Mouse (Mus musculus): ENCODE data around the gene Rabl6. TPM values are rescaled to one million over a fixed set of nuclear protein-coding genes. Genes with fewer than 3 reads are reported as not detected.
A peak's percentile ranks its signal among the peaks of the same experiment; 100 is the strongest.

The Rabl6 gene
- polyA plus RNA-seq, 1 experiment from 2014 or later, result 61.6 TPM

GRCm38 (mm10) chr2:25573068-25573467 lies 35.3 kb downstream of the Rabl6 start:
- no peaks in the 10 kb centered on the region for H3K9me3 ChIP-seq (ENCODE audit: control insufficient read depth, low read length)
- peaks cover 27% of the 10 kb centered on the region for H3K36me3 ChIP-seq (replicated peaks; ENCODE audit: control insufficient read depth, insufficient read depth)
- H3K27me3 ChIP-seq (ENCODE audit: control insufficient read depth, insufficient read depth, low read length), result peaks cover 27% of the 10 kb centered on the region
- H3K4me2 ChIP-seq (replicated peaks), result 0 out of 2 replicates have a peak overlapping the region, but pooled peaks have one; percentile 90
- no peak overlapping the region for H3K27ac ChIP-seq
- 0 out of 2 replicates have a peak overlapping the region, but pooled peaks have one; percentile 55 for H3K9ac ChIP-seq
- DNase-seq (ENCODE audit: low spot score) (no peak), ATAC-seq (ENCODE audit: low FRiP score) (no peak)
- 0 out of 2 replicates have a peak overlapping the region, but pooled peaks have one; percentile 51 for H3K4me3 ChIP-seq (replicated peaks; ENCODE audit: low read length)
- 100% methylated on average over 2 of the region's 2 CpGs for WGBS
- H3K4me1 ChIP-seq (replicated peaks; ENCODE audit: control insufficient read depth, insufficient read depth, low read length), result peaks cover 21% of the 10 kb centered on the region

GRCm38 (mm10) chr2:25571221-25571620 lies 37.1 kb downstream of the Rabl6 start:
- H3K4me1 ChIP-seq (replicated peaks; ENCODE audit: control insufficient read depth, insufficient read depth, low read length), result peaks cover 21% of the 10 kb centered on the region
- H3K4me3 ChIP-seq (replicated peaks; ENCODE audit: low read length), result no peak overlapping the region
- H3K27me3 ChIP-seq (ENCODE audit: control insufficient read depth, insufficient read depth, low read length), result peaks cover 9% of the 10 kb centered on the region
- DNase-seq (ENCODE audit: low spot score) (no peak), ATAC-seq (ENCODE audit: low FRiP score) (no peak)
- no peak overlapping the region for H3K9ac ChIP-seq
- no peaks in the 10 kb centered on the region for H3K9me3 ChIP-seq (ENCODE audit: control insufficient read depth, low read length)
- no peak overlapping the region for H3K27ac ChIP-seq
- H3K4me2 ChIP-seq (replicated peaks), result no peak overlapping the region
- 94% methylated on average over 4 of the region's 4 CpGs for whole genome bisulfite sequencing
- peaks cover 25% of the 10 kb centered on the region for H3K36me3 ChIP-seq (replicated peaks; ENCODE audit: control insufficient read depth, insufficient read depth)

GRCm38 (mm10) chr2:25569323-25569722 lies 39.0 kb downstream of the Rabl6 start:
- Histone ChIP-seq H3K4me2 (replicated peaks) (no peak overlapping the region), H3K36me3 (replicated peaks; ENCODE audit: control insufficient read depth, insufficient read depth) (peaks cover 43% of the 10 kb centered on the region), H3K4me1 (replicated peaks; ENCODE audit: control insufficient read depth, insufficient read depth, low read length) (peaks cover 13% of the 10 kb centered on the region), H3K27me3 (ENCODE audit: control insufficient read depth, insufficient read depth, low read length) (no peaks in the 10 kb centered on the region), H3K4me3 (replicated peaks; ENCODE audit: low read length) (no peak overlapping the region), H3K27ac (no peak overlapping the region), H3K9me3 (ENCODE audit: control insufficient read depth, low read length) (no peaks in the 10 kb centered on the region), H3K9ac (no peak overlapping the region)
- 90% methylated on average over 3 of the region's 3 CpGs for WGBS
- ATAC-seq (ENCODE audit: low FRiP score), result no peak
- no peak for DNase-seq (ENCODE audit: low spot score)

DNA sequence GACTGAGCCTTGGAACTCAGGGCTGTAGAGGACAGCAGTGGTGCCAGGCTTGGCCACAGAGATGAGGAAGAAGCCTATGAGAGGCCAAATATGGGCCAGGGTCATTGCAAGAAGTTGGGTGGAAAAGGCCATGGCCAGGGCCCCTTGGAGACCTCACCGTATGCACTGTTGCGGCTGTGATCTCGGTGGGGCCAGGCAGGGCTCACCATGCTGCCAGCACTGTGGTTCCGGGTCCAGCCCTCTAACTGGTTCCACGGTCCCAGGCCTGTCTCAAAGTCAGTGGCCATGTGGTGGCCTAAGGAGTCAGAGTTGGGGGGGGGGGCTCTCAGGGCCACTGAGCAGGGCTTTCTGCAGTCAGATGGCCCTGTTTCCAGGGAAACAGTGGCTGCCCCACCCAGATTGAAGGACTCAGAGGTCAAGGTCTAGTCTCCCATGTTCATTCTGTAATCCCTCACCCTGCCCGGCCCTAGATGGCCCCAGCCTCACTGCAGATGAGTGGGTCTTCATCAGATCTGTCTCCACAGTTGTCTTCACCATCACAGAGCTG lies 39.8 kb downstream of the Rabl6 start:
- Histone ChIP-seq H3K4me3 (replicated peaks; ENCODE audit: low read length) (no peak overlapping the region), H3K4me2 (replicated peaks) (no peak overlapping the region), H3K9ac (no peak overlapping the region), H3K36me3 (replicated peaks; ENCODE audit: control insufficient read depth, insufficient read depth) (peaks cover 51% of the 10 kb centered on the region), H3K9me3 (ENCODE audit: control insufficient read depth, low read length) (no peaks in the 10 kb centered on the region), H3K27me3 (ENCODE audit: control insufficient read depth, insufficient read depth, low read length) (no peaks in the 10 kb centered on the region), H3K27ac (no peak overlapping the region), H3K4me1 (replicated peaks; ENCODE audit: control insufficient read depth, insufficient read depth, low read length) (peaks cover 6% of the 10 kb centered on the region)
- DNase-seq (ENCODE audit: low spot score) (no peak), ATAC-seq (ENCODE audit: low FRiP score) (no peak)
- 83% methylated on average over 6 of the region's 6 CpGs for WGBS

GRCm38 (mm10) chr2:25566558-25566957 lies 41.8 kb downstream of the Rabl6 start:
- Histone ChIP-seq H3K36me3 (replicated peaks; ENCODE audit: control insufficient read depth, insufficient read depth) (peaks cover 71% of the 10 kb centered on the region), H3K27ac (no peak overlapping the region), H3K4me1 (replicated peaks; ENCODE audit: control insufficient read depth, insufficient read depth, low read length) (no peaks in the 10 kb centered on the region), H3K9ac (no peak overlapping the region), H3K4me3 (replicated peaks; ENCODE audit: low read length) (no peak overlapping the region), H3K27me3 (ENCODE audit: control insufficient read depth, insufficient read depth, low read length) (no peaks in the 10 kb centered on the region), H3K4me2 (replicated peaks) (no peak overlapping the region), H3K9me3 (ENCODE audit: control insufficient read depth, low read length) (no peaks in the 10 kb centered on the region)
- WGBS, result 84% methylated on average over 6 of the region's 6 CpGs
- ATAC-seq (ENCODE audit: low FRiP score) (no peak), DNase-seq (ENCODE audit: low spot score) (no peak)

DNA sequence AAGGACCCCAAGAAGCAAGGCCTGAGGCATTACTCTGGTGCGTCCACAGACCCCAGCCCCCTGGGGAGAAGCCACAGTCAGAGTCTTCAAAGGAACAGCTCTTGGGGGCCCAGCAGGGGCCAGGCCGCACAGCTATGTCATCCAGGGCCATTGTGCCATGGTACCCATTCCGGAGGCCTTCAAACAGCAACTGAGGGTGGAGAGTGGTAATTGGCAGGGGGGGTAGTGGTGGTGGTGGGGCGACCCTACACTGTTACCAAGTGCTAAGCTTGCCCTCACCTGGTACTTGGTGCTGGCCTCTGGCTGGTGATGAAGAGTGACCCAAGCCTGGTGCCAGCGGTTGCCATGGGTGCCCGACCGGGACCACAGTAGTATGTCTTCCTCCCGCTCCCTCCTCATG lies 42.6 kb downstream of the Rabl6 start:
- ATAC-seq (ENCODE audit: low FRiP score) (no peak), DNase-seq (ENCODE audit: low spot score) (no peak)
- Histone ChIP-seq H3K9ac (no peak overlapping the region), H3K9me3 (ENCODE audit: control insufficient read depth, low read length) (no peaks in the 10 kb centered on the region), H3K4me2 (replicated peaks) (no peak overlapping the region), H3K27ac (no peak overlapping the region), H3K27me3 (ENCODE audit: control insufficient read depth, insufficient read depth, low read length) (no peaks in the 10 kb centered on the region), H3K36me3 (replicated peaks; ENCODE audit: control insufficient read depth, insufficient read depth) (peaks cover 79% of the 10 kb centered on the region), H3K4me1 (replicated peaks; ENCODE audit: control insufficient read depth, insufficient read depth, low read length) (no peaks in the 10 kb centered on the region), H3K4me3 (replicated peaks; ENCODE audit: low read length) (no peak overlapping the region)
- 80% methylated on average over 8 of the region's 8 CpGs for WGBS

GRCm38 (mm10) chr2:25561946-25562345 lies 46.4 kb downstream of the Rabl6 start:
- H3K4me2 ChIP-seq (replicated peaks), result no peak overlapping the region
- no peak overlapping the region for H3K4me3 ChIP-seq (replicated peaks; ENCODE audit: low read length)
- ATAC-seq (ENCODE audit: low FRiP score) (no peak), DNase-seq (ENCODE audit: low spot score) (no peak)
- peaks cover 15% of the 10 kb centered on the region for H3K4me1 ChIP-seq (replicated peaks; ENCODE audit: control insufficient read depth, insufficient read depth, low read length)
- no peak overlapping the region for H3K27ac ChIP-seq
- H3K27me3 ChIP-seq (ENCODE audit: control insufficient read depth, insufficient read depth, low read length), result no peaks in the 10 kb centered on the region
- no peak overlapping the region for H3K9ac ChIP-seq
- no peaks in the 10 kb centered on the region for H3K9me3 ChIP-seq (ENCODE audit: control insufficient read depth, low read length)
- peaks cover 63% of the 10 kb centered on the region for H3K36me3 ChIP-seq (replicated peaks; ENCODE audit: control insufficient read depth, insufficient read depth)
- WGBS, result 84% methylated on average over 9 of the region's 9 CpGs

GRCm38 (mm10) chr2:25560551-25560950 lies 47.8 kb downstream of the Rabl6 start:
- peaks cover 57% of the 10 kb centered on the region for H3K36me3 ChIP-seq (replicated peaks; ENCODE audit: control insufficient read depth, insufficient read depth)
- H3K9me3 ChIP-seq (ENCODE audit: control insufficient read depth, low read length), result no peaks in the 10 kb centered on the region
- H3K4me3 ChIP-seq (replicated peaks; ENCODE audit: low read length), result no peak overlapping the region
- 96% methylated on average over 8 of the region's 8 CpGs for WGBS
- no peaks in the 10 kb centered on the region for H3K27me3 ChIP-seq (ENCODE audit: control insufficient read depth, insufficient read depth, low read length)
- H3K27ac ChIP-seq, result no peak overlapping the region
- H3K4me1 ChIP-seq (replicated peaks; ENCODE audit: control insufficient read depth, insufficient read depth, low read length), result peaks cover 20% of the 10 kb centered on the region
- ATAC-seq (ENCODE audit: low FRiP score), result no peak
- H3K4me2 ChIP-seq (replicated peaks), result no peak overlapping the region
- DNase-seq (ENCODE audit: low spot score), result no peak
- no peak overlapping the region for H3K9ac ChIP-seq

DNA sequence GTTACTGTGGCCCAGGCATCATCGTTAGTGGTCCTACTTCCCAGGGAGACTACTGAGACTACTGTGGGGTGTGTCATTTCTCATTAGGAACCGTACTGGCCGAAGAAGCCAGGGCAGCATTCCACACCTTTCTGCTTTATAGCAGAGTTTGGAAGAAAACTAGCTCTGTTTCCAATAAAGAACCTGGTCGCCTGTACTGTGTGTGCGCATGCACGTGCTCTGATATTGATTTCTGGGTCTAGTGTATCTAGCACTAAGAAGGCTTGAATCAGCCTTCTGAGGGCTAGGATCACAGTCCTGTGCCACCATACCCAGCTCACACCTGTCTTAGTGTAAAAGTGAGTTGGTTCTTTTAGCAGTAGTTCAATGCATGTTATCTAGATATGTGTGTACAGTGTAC lies 49.5 kb downstream of the Rabl6 start:
- ATAC-seq (ENCODE audit: low FRiP score) (no peak), DNase-seq (ENCODE audit: low spot score) (no peak)
- peaks cover 20% of the 10 kb centered on the region for H3K4me1 ChIP-seq (replicated peaks; ENCODE audit: control insufficient read depth, insufficient read depth, low read length)
- H3K36me3 ChIP-seq (replicated peaks; ENCODE audit: control insufficient read depth, insufficient read depth), result peaks cover 39% of the 10 kb centered on the region
- 76% methylated on average over 6 of the region's 6 CpGs for WGBS
- no peaks in the 10 kb centered on the region for H3K9me3 ChIP-seq (ENCODE audit: control insufficient read depth, low read length)
- H3K9ac ChIP-seq, result peak overlapping the region; percentile 99
- H3K4me3 ChIP-seq (replicated peaks; ENCODE audit: low read length), result peak overlapping the region; percentile 96
- H3K4me2 ChIP-seq (replicated peaks), result peak overlapping the region; percentile 98
- H3K27me3 ChIP-seq (ENCODE audit: control insufficient read depth, insufficient read depth, low read length), result no peaks in the 10 kb centered on the region
- H3K27ac ChIP-seq, result no peak overlapping the region

DNA sequence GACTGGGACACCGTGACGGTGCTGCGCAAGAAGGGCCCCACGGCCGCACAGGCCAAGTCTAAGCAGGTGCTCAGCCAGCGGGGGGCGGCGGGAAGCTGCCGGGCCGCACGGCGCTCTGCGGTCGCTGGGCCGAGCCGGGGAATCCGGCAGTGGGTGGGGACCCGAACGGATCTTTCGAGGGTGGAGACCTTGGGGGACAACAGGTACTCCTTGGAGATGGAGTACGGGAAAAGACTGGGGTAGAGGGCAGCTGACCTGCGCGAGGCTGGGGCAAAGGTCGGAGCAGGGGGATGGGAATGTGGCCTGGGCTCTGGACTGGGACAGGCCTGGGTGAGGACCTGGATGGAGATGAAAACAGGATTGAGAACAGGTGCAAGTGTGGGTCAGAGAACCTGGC lies 50.4 kb downstream of the Rabl6 start:
- peak overlapping the region; percentile 72 for H3K27ac ChIP-seq
- peaks cover 31% of the 10 kb centered on the region for H3K36me3 ChIP-seq (replicated peaks; ENCODE audit: control insufficient read depth, insufficient read depth)
- H3K4me3 ChIP-seq (replicated peaks; ENCODE audit: low read length), result peak overlapping the region; percentile 96
- ATAC-seq (ENCODE audit: low FRiP score) (peak; percentile 26; the same call in 1 of the 2 replicates), DNase-seq (ENCODE audit: low spot score) (no peak)
- peak overlapping the region; percentile 98 for H3K4me2 ChIP-seq (replicated peaks)
- peak overlapping the region; percentile 99 for H3K9ac ChIP-seq
- no peaks in the 10 kb centered on the region for H3K27me3 ChIP-seq (ENCODE audit: control insufficient read depth, insufficient read depth, low read length)
- H3K9me3 ChIP-seq (ENCODE audit: control insufficient read depth, low read length), result no peaks in the 10 kb centered on the region
- peaks cover 20% of the 10 kb centered on the region for H3K4me1 ChIP-seq (replicated peaks; ENCODE audit: control insufficient read depth, insufficient read depth, low read length)
- 3% methylated on average over 24 of the region's 24 CpGs for WGBS

Data from hindbrain, embryonic 14.5 days (tissue).